Mouse (Mus musculus) spleen, postnatal 4 days (tissue): ENCODE measurements around the gene Tvp23a.

Source experiments
- DNase-seq, 2 experiments: peaks; one replicate each; pipeline ENCODE4 v3.0.0; 2022; ENCODE audit warnings: low spot score in 2 of 2

The Tvp23a gene

GRCm38 (mm10) chr16:10394699-10395540 lies 52.2 kb downstream of the Tvp23a start, which contains the start of gene Tekt5:
TSS of gene Tekt5 (minus strand) at chr16:10395490.
- peak; percentile 34 to 76 for DNase-seq

- no peak for DNase-seq
Observed at GRCm38 (mm10) chr16:10392587-10392986, 54.6 kb downstream of the Tvp23a start.

- no peak for DNase-seq
Observed at GRCm38 (mm10) chr16:10388634-10389365, 58.4 kb downstream of the Tvp23a start.

DNA sequence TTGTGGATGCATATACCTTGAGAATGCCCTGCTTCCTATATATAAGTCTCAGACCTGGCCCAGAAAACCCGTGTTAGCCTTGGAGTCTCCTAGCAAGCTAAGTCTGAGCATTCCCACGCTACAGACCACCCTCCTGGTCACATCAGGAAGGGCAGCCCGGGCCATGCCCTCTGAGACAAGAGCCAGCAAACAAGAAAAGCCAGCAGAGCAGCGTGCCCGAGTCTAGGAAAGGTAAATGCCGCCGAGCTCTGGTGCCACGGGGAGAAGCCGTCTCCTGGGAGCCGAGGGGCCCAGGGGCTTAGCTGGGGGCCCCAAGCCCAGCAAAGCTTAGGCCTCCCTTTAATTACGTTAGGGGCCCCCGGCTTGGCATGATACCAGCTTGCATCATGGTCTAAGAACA lies 61.9 kb downstream of the Tvp23a start:
- DNase-seq = no peak

DNA sequence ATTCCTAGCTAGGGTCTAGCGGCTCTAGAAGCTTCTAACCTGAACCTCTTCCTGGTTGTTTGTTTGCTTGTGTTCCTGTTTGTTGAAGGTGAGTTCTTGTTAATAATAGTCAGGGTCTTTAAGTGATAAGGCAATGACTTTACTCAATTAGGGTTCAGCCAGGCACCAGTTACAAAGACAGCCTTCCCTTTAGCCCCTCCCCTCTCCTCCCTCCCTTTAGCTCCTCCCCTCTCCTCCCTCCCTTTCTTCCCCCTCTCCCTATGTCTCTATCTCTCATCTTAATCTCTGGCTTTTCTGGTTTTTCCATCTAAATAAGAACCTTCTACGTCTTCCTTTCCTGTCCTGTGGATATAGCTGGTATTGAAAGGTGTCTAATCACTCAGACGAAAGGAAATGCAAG lies 62.6 kb downstream of the Tvp23a start:
- no peak for DNase-seq

- peak; percentile 75 to 83 for DNase-seq
Observed at GRCm38 (mm10) chr16:10384060-10384497, 63.1 kb downstream of the Tvp23a start.

- DNase-seq = no peak
Observed at GRCm38 (mm10) chr16:10379531-10379930, 67.6 kb downstream of the Tvp23a start.

DNA sequence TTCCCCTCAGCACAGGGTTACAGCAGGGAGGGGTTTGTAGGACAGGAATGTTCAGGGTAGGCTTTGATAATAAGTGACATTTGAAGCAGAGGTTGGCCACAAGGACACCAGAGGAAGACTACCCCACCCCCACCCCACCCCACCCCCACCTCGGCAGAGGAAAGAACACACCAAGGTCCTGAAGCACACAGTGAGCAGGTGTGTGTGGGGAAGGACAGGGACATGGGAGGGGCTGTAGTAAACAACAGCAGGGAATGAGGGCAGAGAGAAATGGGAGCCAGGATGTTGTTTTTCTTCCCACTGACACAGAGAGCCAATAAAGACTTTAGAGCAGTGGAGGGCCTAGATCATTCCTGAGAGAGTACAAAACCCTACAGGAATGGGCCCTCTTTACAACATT lies 69.9 kb downstream of the Tvp23a start:
- DNase-seq = no peak

DNA sequence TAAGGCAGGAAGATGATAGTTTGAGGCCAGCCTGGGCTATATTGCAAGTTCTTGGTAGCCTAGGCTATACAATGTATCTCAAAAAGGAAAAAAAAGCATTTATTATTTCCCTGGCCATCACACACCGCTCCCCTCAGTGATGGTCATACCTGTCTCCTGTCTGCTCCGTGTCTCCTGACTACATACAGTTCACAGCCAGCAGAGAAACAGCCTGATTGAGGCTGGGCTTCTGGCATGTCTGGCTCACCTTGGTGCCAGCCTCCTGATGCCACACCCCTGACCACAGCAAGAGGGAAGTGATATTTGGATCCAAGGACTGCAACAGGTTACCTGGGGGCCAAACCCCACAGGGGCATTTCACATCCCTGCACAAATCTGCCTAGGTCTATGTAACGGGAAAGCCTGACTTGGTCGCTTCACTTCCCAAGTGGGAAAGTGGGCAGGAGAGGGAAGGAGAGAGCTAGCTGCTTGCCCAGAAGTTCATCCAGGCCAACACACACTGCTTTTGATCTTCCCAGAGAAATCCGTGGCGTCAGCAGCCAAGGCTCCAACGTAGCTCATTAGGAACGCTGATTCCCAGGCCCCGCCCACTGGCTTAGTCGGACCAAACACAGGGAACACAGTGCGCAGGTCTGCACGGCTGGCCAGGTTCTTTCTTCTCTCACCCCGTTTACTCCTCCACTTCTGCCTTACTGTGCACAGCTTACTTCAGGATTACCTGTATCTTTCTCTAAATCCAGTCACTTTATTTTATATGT lies 72.7 kb downstream of the Tvp23a start:
- no peak for DNase-seq

- no peak for DNase-seq
Observed at GRCm38 (mm10) chr16:10372372-10372771, 74.8 kb downstream of the Tvp23a start.
